9 mouse cellular contexts compared by ENCODE assay signal in genomic region chr12:108916447-108917042, GRCm38 (mm10). TPM values are rescaled to one million over a fixed set of nuclear protein-coding genes. Genes with fewer than 3 reads are reported as not detected.
DNase-seq lines count a peak whose midpoint lies in the region; ATAC-seq and TF ChIP-seq lines count a peak whose summit lies in the region.
"Had no signal": no experiment of that assay in that cellular context is flagged by ENCODE, and none has a peak within 500 bp of the region (broad histone marks: within the 10 kb centered on the region; RNA-seq: fewer than 3 reads in every experiment).

No protein-coding gene starts in this region.

- H3K4me1 ChIP-seq in hindbrain, embryonic 10.5 days (replicated peaks), result peaks cover 74% of the 10 kb centered on the region
- H3K4me1 ChIP-seq in midbrain, embryonic 12.5 days, result peaks cover 74% of the 10 kb centered on the region

- H3K9ac ChIP-seq in midbrain, embryonic 12.5 days (replicated peaks), result 0 out of 2 replicates have a peak overlapping the region, but pooled peaks have one; percentile 20

- peak overlapping the region; percentile 1; the same call in 1 of the 2 replicates for H3K4me2 ChIP-seq in midbrain, embryonic 12.5 days (replicated peaks)

- 63% methylated on average over 7 of the region's 7 CpGs for WGBS in hindbrain, embryonic 10.5 days
- 32% methylated on average over 7 of the region's 7 CpGs for WGBS in midbrain, embryonic 12.5 days

- no peak for TF ChIP-seq CTCF in brain, embryonic 14.5 days (IDR thresholded peaks at IDR 0.05; ENCODE audit: borderline replicate concordance, extremely low read depth, insufficient read depth, insufficient read length)

- H3K4me3 ChIP-seq in hindbrain, embryonic 10.5 days, result no peak overlapping the region
- no peak overlapping the region for H3K4me3 ChIP-seq in midbrain, embryonic 12.5 days

- peak overlapping the region; percentile 66 for H3K27ac ChIP-seq in hindbrain, embryonic 10.5 days
- H3K27ac ChIP-seq in midbrain, embryonic 12.5 days (replicated peaks), result peak overlapping the region; percentile 67

- intact Hi-C loops in heart, postnatal 25 days (cut with DNase I), result no loop called here

- H3K9me3 ChIP-seq in hindbrain, embryonic 10.5 days, result no peaks in the 10 kb centered on the region
- no peaks in the 10 kb centered on the region for H3K9me3 ChIP-seq in midbrain, embryonic 12.5 days

- TF ChIP-seq POLR2A in brain, embryonic 14.5 days (IDR thresholded peaks at IDR 0.05; ENCODE audit: borderline replicate concordance, extremely low read depth, insufficient read depth, insufficient read length, poor library complexity, severe bottlenecking), result no peak

- H3K27me3 ChIP-seq in hindbrain, embryonic 10.5 days (ENCODE audit: insufficient read depth, poor library complexity, severe bottlenecking), result 0 out of 2 replicates have a peak, but pooled peaks cover 3% of the 10 kb centered on the region
- 0 out of 2 replicates have a peak, but pooled peaks cover 11% of the 10 kb centered on the region for H3K27me3 ChIP-seq in midbrain, embryonic 12.5 days

- H3K36me3 ChIP-seq in hindbrain, embryonic 10.5 days, result no peaks in the 10 kb centered on the region
- no peaks in the 10 kb centered on the region for H3K36me3 ChIP-seq in midbrain, embryonic 12.5 days

- DNase-seq in frontal cortex, postnatal 36 days (ENCODE audit: low spot score in 2 of 2), result no peak
- DNase-seq in brain, embryonic 14.5 days (ENCODE audit: low read depth), result peak; percentile 83
- no peak for DNase-seq in hindbrain, embryonic 10.5 days (ENCODE audit: low spot score)
- no peak for DNase-seq in heart, postnatal 25 days (ENCODE audit: low spot score)
- no peak for DNase-seq in thymus, postnatal 36 days
- DNase-seq in kidney, adult 18-20 months, result no peak
- DNase-seq: cerebellum, adult 9-11 months had no signal

- ATAC-seq in frontal cortex, adult (ENCODE audit: low TSS enrichment), result peak; percentile 13; the same call in 1 of the 2 replicates
- peak; percentile 64 for ATAC-seq in midbrain, embryonic 12.5 days (ENCODE audit: low FRiP score, low read depth)

RNA-seq across cellular contexts. Expression of gene Wars, which starts 22.6 kb away (rescaled TPM):
- polyA plus RNA-seq in brain, embryonic 14.5 days (2012; rRNA removed), result 107 and 119 TPM in 2 replicates
- polyA plus RNA-seq in hindbrain, embryonic 10.5 days (2016; fragmentation: Nextera tagmentation; extraction: Ambion mirVana), result 142 and 143 TPM in 2 replicates
- 124 TPM in 2 replicates for polyA plus RNA-seq in midbrain, embryonic 12.5 days (2016; fragmentation: Nextera tagmentation; extraction: Ambion mirVana)
- total RNA-seq in heart, postnatal 25 days (2021), result 10 to 100 TPM; 33.6 to 35.8 TPM

RNA-seq across cellular contexts. Expression of gene Wdr25, which starts 23.1 kb away (rescaled TPM):
- polyA plus RNA-seq in brain, embryonic 14.5 days (2012; rRNA removed), result 11.0 and 13.8 TPM in 2 replicates
- polyA plus RNA-seq in hindbrain, embryonic 10.5 days (2016; fragmentation: Nextera tagmentation; extraction: Ambion mirVana), result 9.0 and 10.4 TPM in 2 replicates
- 8.6 and 9.0 TPM in 2 replicates for polyA plus RNA-seq in midbrain, embryonic 12.5 days (2016; fragmentation: Nextera tagmentation; extraction: Ambion mirVana)
- total RNA-seq in heart, postnatal 25 days (2021), result 1 to 10 TPM; 3.9 TPM
